Mouse (Mus musculus) cortical plate, adult 2 months (tissue): ENCODE data around the gene Padi2.

ENCODE experiments used
- CTCF ChIP-seq: fragments of 200-500 bp; IDR thresholded peaks from 2 replicates; pipeline ENCODE4 v1.5.1; 2011; ENCODE audit warnings: mild to moderate bottlenecking, control low read depth, low read length; ENCODE audit not compliant: insufficient read depth; ENCODE audit errors: extremely low read depth
- POLR2A ChIP-seq: fragments of 200-500 bp; IDR thresholded peaks from 2 replicates; pipeline ENCODE4 v1.6.1; 2011; ENCODE audit warnings: mild to moderate bottlenecking, low read length, control low read depth; ENCODE audit not compliant: insufficient read depth; ENCODE audit errors: extremely low read depth

DNA sequence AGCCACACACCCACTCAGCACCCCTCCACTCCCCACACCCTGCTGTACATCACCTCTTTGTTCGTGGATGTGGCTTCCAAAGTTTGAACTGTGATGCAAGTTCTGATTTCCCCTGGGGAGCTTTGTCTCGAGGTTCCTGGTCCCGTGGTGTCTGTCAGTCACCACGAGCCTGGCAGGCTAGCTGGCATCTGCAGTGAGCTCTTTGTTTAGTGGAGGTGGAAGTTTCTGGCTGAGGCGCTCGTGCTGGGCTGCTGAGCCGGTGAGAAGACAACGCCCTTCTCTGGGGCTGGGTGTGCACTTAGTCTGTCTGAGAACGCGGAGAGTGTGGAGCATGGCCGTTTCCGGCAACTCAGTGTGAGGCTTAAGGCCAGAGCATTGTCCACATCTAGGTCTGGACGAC, 65.5 kb downstream of the Padi2 start:
- TF ChIP-seq CTCF (no peak), POLR2A (no peak)
